Mouse (Mus musculus) forelimb bud, embryonic 11.5 days (tissue): Measurements from ENCODE around the gene Gabrr1.

Source experiments
- DNase-seq: peaks from one replicate; pipeline ENCODE4 v3.0.0-alpha.2; 2012; ENCODE audit warnings: low read depth, low spot score

Gabrr1 gene

DNA sequence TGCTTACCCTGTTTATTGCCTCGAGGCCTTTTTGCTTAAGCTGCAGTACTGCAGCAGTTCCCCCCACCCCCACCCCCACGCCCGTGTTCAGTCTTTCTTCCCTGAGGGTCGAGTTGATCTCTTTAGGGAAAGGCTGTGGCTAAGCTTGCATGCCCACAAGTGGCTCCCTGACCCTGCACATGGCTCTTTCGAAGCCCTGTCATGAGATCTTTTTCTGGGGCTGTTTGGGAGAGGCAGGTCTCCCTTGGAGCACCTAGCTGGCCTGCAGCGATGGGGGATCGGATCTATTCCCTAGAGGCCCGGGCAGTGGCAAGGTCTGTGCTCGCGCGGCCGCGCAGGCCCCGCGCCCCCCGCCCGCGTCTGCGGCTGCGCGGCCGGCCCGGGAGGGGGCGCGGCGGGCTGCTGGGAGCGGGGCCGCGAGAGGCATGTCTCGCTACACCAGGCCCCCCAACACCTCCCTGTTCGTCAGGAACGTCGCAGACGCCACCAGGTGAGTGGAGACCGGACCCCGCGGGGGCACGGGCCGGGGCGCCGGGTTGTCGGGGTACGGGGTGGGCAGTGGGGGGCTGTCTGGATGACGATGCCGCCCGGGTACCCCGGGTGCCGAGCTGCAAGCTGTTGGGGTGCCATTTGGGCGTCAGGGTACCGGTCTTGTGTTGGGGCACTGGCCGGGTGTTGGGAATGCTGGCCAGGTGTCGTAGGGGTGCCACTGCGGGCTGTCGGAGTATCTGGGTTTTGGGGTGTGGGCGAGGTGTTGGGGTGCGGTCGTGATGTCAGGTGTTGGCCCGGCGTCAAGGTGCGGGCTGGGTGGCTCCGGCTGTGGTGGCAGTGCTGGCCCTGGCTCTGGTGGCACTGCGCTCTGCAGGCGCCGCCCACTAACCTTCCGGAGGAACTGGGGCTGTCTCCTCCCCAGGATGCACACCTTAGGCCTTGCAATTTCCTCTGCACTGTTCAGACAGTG is 76.8 kb downstream of the Gabrr1 start, which contains the start of gene Srsf12:
TSS of gene Srsf12 (plus strand) at position 111 of the 961 bp plus-strand sequence.
- peak; percentile 38 for DNase-seq
